Mouse (Mus musculus): ENCODE results near the gene Pik3c2a. TPM values are rescaled to one million over a fixed set of nuclear protein-coding genes. Genes with fewer than 3 reads are reported as not detected.

The Pik3c2a gene
- polyA plus RNA-seq, 1 experiment from 2014 or later = 26.5 TPM

DNA sequence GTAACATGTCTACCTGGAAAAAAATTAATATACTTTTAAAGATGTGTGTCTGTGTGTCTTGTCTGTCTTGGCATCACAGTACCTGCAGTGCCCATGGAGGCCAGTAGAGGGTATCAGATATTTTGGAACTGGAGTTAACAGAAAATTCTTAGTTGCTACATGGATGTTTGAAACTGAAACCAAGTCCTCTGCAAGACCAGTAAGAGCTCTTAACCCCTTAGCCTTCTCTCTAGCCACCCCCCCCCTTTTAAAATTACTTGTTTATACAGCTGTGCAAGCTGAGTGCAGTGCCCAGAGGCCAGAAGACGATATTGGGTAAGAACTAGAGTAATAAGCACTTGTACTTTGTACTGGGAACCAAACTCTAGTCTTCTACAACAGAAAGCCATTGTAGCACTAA lies 107.0 kb downstream of the Pik3c2a start:
- no peaks in the 10 kb centered on the region for H3K9me3 ChIP-seq (ENCODE audit: control insufficient read depth, low read length)
- 0 out of 2 replicates have a peak, but pooled peaks cover 2% of the 10 kb centered on the region for H3K36me3 ChIP-seq (ENCODE audit: control insufficient read depth, insufficient read depth, low read length)
- ATAC-seq (ENCODE audit: low FRiP score) (no peak), DNase-seq (ENCODE audit: low spot score) (peak; percentile 66)
- H3K4me1 ChIP-seq (replicated peaks; ENCODE audit: control insufficient read depth, insufficient read depth, low read length) = no peaks in the 10 kb centered on the region
- no peak overlapping the region for H3K27ac ChIP-seq (ENCODE audit: low read depth, low read length)
- no peaks in the 10 kb centered on the region for H3K27me3 ChIP-seq (ENCODE audit: control insufficient read depth, insufficient read depth, low read length)
- WGBS = 68% methylated on average over 1 of the region's 1 CpGs
- no peak overlapping the region for H3K4me3 ChIP-seq (ENCODE audit: low read depth, low read length)
- H3K9ac ChIP-seq (ENCODE audit: low read depth, low read length) = no peak overlapping the region
- no peak overlapping the region for H3K4me2 ChIP-seq (replicated peaks; ENCODE audit: low read depth, low read length)

DNA sequence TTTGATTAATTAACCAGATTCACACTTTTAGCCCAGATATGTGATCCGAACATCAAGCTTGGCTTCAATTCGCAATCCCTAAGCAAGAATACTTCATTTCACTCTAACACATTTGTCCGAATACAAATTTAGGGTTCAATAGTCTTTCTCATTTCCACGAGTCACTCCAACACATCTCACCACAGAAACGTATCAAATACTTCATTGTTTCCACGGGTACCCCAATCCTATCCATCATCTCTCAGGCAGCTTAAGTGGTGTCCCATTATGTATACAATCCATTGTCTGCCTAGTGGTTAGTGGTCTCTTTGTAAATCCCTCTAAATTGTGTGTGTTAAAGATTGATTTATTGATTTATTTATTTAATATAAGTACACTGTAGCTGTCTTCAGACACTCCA lies 108.1 kb downstream of the Pik3c2a start:
- H3K4me3 ChIP-seq (ENCODE audit: low read depth, low read length) = no peak overlapping the region
- H3K9me3 ChIP-seq (ENCODE audit: control insufficient read depth, low read length) = no peaks in the 10 kb centered on the region
- no peak overlapping the region for H3K9ac ChIP-seq (ENCODE audit: low read depth, low read length)
- no peak for ATAC-seq (ENCODE audit: low FRiP score)
- no peaks in the 10 kb centered on the region for H3K27me3 ChIP-seq (ENCODE audit: control insufficient read depth, insufficient read depth, low read length)
- DNase-seq (ENCODE audit: low spot score) = peak; percentile 18
- H3K4me1 ChIP-seq (replicated peaks; ENCODE audit: control insufficient read depth, insufficient read depth, low read length) = no peaks in the 10 kb centered on the region
- H3K27ac ChIP-seq (ENCODE audit: low read depth, low read length) = no peak overlapping the region
- WGBS = 79% methylated on average over 6 of the region's 6 CpGs
- no peak overlapping the region; the same call in 1 of the 2 replicates for H3K4me2 ChIP-seq (replicated peaks; ENCODE audit: low read depth, low read length)
- peaks cover 6% of the 10 kb centered on the region; the same call in 1 of the 2 replicates for H3K36me3 ChIP-seq (ENCODE audit: control insufficient read depth, insufficient read depth, low read length)

DNA sequence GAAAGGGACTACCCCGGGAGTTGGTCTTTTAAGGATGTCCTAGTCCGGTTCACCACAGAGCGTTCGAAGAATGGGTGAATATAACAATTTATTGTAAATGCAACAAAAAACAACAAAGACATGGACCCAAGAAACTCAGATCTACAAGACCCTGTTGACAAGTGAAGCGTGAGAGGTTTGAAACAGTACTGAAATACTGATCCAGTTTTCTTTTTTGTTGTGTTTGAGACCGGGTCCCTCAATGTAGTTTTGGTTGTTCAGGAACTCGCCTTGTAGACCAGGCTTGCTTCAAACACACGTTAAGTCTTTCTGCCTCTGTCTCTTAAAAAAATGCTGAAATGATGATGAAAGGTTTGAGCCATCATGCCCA lies 108.6 kb downstream of the Pik3c2a start:
- WGBS = 23% methylated on average over 8 of the region's 8 CpGs
- Histone ChIP-seq H3K9ac (ENCODE audit: low read depth, low read length) (peak overlapping the region; percentile 60; the same call in 1 of the 2 replicates), H3K4me1 (replicated peaks; ENCODE audit: control insufficient read depth, insufficient read depth, low read length) (no peaks in the 10 kb centered on the region), H3K27me3 (ENCODE audit: control insufficient read depth, insufficient read depth, low read length) (no peaks in the 10 kb centered on the region), H3K36me3 (ENCODE audit: control insufficient read depth, insufficient read depth, low read length) (peaks cover 6% of the 10 kb centered on the region; the same call in 1 of the 2 replicates), H3K27ac (ENCODE audit: low read depth, low read length) (no peak overlapping the region), H3K9me3 (ENCODE audit: control insufficient read depth, low read length) (no peaks in the 10 kb centered on the region), H3K4me3 (ENCODE audit: low read depth, low read length) (peak overlapping the region; percentile 77), H3K4me2 (replicated peaks; ENCODE audit: low read depth, low read length) (peak overlapping the region; percentile 51)
- no peak for DNase-seq (ENCODE audit: low spot score)
- no peak for ATAC-seq (ENCODE audit: low FRiP score)

DNA sequence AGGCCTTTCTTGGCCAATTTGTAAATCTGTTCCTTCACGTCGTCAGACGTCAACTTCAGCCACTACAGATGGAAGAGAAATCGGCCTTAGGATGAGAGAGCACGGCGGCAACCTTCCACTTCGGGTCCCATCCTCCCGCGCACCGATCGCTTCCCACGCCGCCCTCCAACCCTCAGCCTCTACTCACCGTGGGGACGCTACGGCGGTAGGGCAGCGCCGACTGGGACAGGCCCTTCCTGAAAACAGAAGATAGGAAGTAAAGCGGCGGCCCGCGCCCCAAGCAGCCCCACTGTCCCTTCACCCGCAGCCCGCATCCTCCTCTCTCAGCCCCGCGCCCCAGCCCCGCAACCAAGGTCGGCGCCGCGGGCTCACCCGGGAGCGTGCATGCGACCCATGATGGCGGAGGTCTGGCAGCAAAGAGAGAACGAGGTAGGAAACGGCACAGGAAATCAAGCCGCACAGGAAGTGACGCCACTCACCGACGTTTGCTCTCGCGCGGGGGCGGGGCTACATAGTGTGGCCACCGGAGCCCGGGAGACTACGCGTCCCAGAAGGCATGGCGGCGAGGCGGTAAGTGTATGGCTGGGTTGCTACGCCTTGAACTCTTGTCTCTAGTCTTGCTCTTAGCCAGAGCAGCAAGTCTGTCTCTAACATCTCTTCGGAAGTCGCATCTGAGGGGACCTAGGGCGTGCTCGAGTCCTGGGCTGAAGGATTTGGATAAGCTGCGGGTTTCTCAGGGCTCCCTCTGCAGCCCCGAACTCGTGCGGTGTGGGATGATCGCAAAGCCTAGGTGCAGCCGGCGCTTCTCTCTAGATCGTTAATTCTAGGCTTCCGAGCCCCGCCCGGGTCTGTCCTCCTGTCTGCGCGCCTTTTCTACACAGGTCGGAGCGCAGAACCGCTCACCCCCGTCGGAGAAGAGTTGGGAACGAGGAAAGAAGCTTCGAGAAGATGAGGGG lies 109.3 kb downstream of the Pik3c2a start, which contains the start of gene Rps13:
Gene Rps13, minus strand, starts transcription at position 483 of the 956 bp plus-strand sequence.
- Histone ChIP-seq H3K9ac (ENCODE audit: low read depth, low read length) (peak within 1 kb of the TSS; percentile 86), H3K4me3 (ENCODE audit: low read depth, low read length) (peak within 1 kb of the TSS; percentile 77), H3K4me1 (replicated peaks; ENCODE audit: control insufficient read depth, insufficient read depth, low read length) (no peaks in the 10 kb centered on the region), H3K9me3 (ENCODE audit: control insufficient read depth, low read length) (no peaks in the 10 kb centered on the region), H3K4me2 (replicated peaks; ENCODE audit: low read depth, low read length) (peak within 1 kb of the TSS; percentile 69), H3K27ac (ENCODE audit: low read depth, low read length) (peak within 1 kb of the TSS; percentile 47; the same call in 1 of the 2 replicates), H3K36me3 (ENCODE audit: control insufficient read depth, insufficient read depth, low read length) (peaks cover 4% of the 10 kb centered on the region; the same call in 1 of the 2 replicates), H3K27me3 (ENCODE audit: control insufficient read depth, insufficient read depth, low read length) (no peaks in the 10 kb centered on the region)
- DNase-seq (ENCODE audit: low spot score) = peak; percentile 98
- whole genome bisulfite sequencing = under 1% methylated on average over 77 of the region's 78 CpGs
- ATAC-seq (ENCODE audit: low FRiP score) = peak; percentile 99

DNA sequence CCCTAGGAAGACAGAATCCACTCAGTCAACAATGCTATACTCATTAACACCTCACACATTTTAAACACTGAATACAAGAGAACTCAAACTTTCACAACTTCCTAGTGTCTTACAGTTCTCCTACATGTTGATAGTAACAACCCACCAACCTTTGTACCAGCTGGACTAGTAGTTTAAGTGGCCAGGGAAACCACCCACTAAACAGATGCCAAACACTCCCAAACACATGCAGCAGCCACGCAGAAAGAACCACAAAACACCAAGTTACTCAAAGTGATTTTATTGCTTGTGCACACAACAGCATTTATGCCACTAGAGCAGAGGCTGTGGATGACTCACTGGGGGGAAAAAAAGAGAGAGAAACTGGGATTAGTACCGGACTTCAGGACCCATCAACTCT lies 112.0 kb downstream of the Pik3c2a start:
- ATAC-seq (ENCODE audit: low FRiP score) (no peak), DNase-seq (ENCODE audit: low spot score) (no peak)
- 88% methylated on average over 2 of the region's 2 CpGs for WGBS
- Histone ChIP-seq H3K4me1 (replicated peaks; ENCODE audit: control insufficient read depth, insufficient read depth, low read length) (no peaks in the 10 kb centered on the region), H3K9me3 (ENCODE audit: control insufficient read depth, low read length) (no peaks in the 10 kb centered on the region), H3K36me3 (ENCODE audit: control insufficient read depth, insufficient read depth, low read length) (peaks cover 4% of the 10 kb centered on the region; the same call in 1 of the 2 replicates), H3K27ac (ENCODE audit: low read depth, low read length) (no peak overlapping the region), H3K27me3 (ENCODE audit: control insufficient read depth, insufficient read depth, low read length) (no peaks in the 10 kb centered on the region), H3K9ac (ENCODE audit: low read depth, low read length) (no peak overlapping the region), H3K4me2 (replicated peaks; ENCODE audit: low read depth, low read length) (no peak overlapping the region), H3K4me3 (ENCODE audit: low read depth, low read length) (no peak overlapping the region)

DNA sequence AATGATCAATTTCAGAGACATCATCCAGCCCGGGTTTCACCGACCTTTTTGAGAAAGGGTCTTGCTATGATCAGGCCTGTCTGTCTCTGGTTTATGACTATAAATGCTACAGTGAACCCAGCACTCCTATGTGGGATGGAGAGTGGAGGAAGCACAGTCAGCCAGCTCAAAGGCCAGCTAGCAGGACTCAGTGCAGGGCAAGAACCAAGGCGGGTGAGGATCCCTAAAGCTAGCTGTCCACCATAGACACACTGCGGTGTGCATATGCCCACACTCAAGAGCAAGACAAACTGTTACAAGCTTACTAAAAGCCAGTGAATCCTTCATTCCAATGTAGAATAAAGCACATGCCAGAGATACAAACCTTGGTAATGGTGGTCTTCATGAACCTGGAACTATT lies 113.4 kb downstream of the Pik3c2a start:
- Histone ChIP-seq H3K9ac (ENCODE audit: low read depth, low read length) (no peak overlapping the region), H3K36me3 (ENCODE audit: control insufficient read depth, insufficient read depth, low read length) (peaks cover 4% of the 10 kb centered on the region; the same call in 1 of the 2 replicates), H3K9me3 (ENCODE audit: control insufficient read depth, low read length) (no peaks in the 10 kb centered on the region), H3K4me1 (replicated peaks; ENCODE audit: control insufficient read depth, insufficient read depth, low read length) (no peaks in the 10 kb centered on the region), H3K4me3 (ENCODE audit: low read depth, low read length) (no peak overlapping the region), H3K4me2 (replicated peaks; ENCODE audit: low read depth, low read length) (no peak overlapping the region), H3K27ac (ENCODE audit: low read depth, low read length) (no peak overlapping the region), H3K27me3 (ENCODE audit: control insufficient read depth, insufficient read depth, low read length) (no peaks in the 10 kb centered on the region)
- ATAC-seq (ENCODE audit: low FRiP score) (no peak), DNase-seq (ENCODE audit: low spot score) (no peak)
- WGBS = 94% methylated on average over 4 of the region's 4 CpGs

DNA sequence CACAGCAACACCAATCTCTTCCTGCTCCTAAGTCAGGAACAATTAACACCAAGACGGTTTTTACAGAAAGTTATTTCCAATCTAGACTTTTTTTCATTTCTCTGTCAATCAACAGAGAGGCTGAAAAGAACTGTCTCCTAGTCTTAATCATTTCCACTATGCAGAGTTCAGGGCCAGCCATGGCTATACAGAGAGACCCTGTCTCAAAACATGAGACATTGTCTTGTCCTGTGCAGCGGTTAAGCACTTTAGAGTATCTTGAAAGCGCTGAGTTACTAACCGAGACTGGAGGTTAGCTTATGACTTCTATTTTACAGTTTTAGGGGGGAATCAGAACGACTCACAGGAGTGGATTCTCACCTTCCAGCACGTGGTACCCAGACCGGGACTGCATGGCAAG lies 114.5 kb downstream of the Pik3c2a start:
- no peaks in the 10 kb centered on the region for H3K4me1 ChIP-seq (replicated peaks; ENCODE audit: control insufficient read depth, insufficient read depth, low read length)
- DNase-seq (ENCODE audit: low spot score) (no peak), ATAC-seq (ENCODE audit: low FRiP score) (no peak)
- WGBS = 76% methylated on average over 7 of the region's 7 CpGs
- no peak overlapping the region for H3K4me3 ChIP-seq (ENCODE audit: low read depth, low read length)
- peaks cover 4% of the 10 kb centered on the region; the same call in 1 of the 2 replicates for H3K36me3 ChIP-seq (ENCODE audit: control insufficient read depth, insufficient read depth, low read length)
- H3K27me3 ChIP-seq (ENCODE audit: control insufficient read depth, insufficient read depth, low read length) = no peaks in the 10 kb centered on the region
- H3K9me3 ChIP-seq (ENCODE audit: control insufficient read depth, low read length) = no peaks in the 10 kb centered on the region
- H3K4me2 ChIP-seq (replicated peaks; ENCODE audit: low read depth, low read length) = no peak overlapping the region
- H3K27ac ChIP-seq (ENCODE audit: low read depth, low read length) = no peak overlapping the region
- no peak overlapping the region for H3K9ac ChIP-seq (ENCODE audit: low read depth, low read length)

DNA sequence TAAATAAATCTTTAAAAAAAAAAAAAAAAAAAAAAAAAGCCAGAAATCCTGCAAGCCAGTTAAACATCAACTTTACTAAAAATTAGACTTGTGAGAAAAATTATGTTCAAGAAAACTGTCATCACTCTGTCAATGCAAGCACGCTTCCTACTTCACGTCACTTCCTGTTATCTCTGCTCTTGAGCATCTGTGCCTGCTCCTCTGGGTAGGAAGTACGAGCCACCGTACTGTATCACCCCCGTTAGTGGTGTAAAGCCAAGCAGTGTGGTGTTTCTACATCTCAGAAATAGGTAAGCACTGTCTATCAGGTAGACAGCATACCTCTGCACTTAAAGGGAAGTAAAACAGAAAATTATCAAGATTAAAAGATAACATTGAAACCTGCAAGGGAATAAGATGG lies 115.3 kb downstream of the Pik3c2a start:
- no peak overlapping the region for H3K4me3 ChIP-seq (ENCODE audit: low read depth, low read length)
- H3K27ac ChIP-seq (ENCODE audit: low read depth, low read length) = no peak overlapping the region
- no peak overlapping the region for H3K9ac ChIP-seq (ENCODE audit: low read depth, low read length)
- H3K4me1 ChIP-seq (replicated peaks; ENCODE audit: control insufficient read depth, insufficient read depth, low read length) = no peaks in the 10 kb centered on the region
- H3K27me3 ChIP-seq (ENCODE audit: control insufficient read depth, insufficient read depth, low read length) = no peaks in the 10 kb centered on the region
- WGBS = 93% methylated on average over 5 of the region's 5 CpGs
- peaks cover 4% of the 10 kb centered on the region; the same call in 1 of the 2 replicates for H3K36me3 ChIP-seq (ENCODE audit: control insufficient read depth, insufficient read depth, low read length)
- ATAC-seq (ENCODE audit: low FRiP score) (no peak), DNase-seq (ENCODE audit: low spot score) (no peak)
- no peak overlapping the region for H3K4me2 ChIP-seq (replicated peaks; ENCODE audit: low read depth, low read length)
- no peaks in the 10 kb centered on the region for H3K9me3 ChIP-seq (ENCODE audit: control insufficient read depth, low read length)

Data from hindbrain, embryonic 11.5 days (tissue).